Mouse (Mus musculus): Measurements from ENCODE around the gene Il2rb. TPM values are rescaled to one million over a fixed set of nuclear protein-coding genes. Genes with fewer than 3 reads are reported as not detected.

Il2rb gene
- polyA plus RNA-seq, 1 experiment from 2014 or later = not detected

GRCm38 (mm10) chr15:78437237-78438017 lies 57.6 kb downstream of the Il2rb start:
- Histone ChIP-seq H3K36me3 (peaks cover 30% of the 10 kb centered on the region), H3K4me2 (replicated peaks) (peak overlapping the region; percentile 50), H3K9ac (replicated peaks) (peak overlapping the region; percentile 63), H3K4me1 (replicated peaks) (peaks cover 56% of the 10 kb centered on the region), H3K4me3 (replicated peaks) (peak overlapping the region; percentile 21; the same call in 1 of the 2 replicates), H3K27me3 (0 out of 2 replicates have a peak, but pooled peaks cover 6% of the 10 kb centered on the region), H3K9me3 (no peaks in the 10 kb centered on the region), H3K27ac (peak overlapping the region; percentile 78)
- whole genome bisulfite sequencing = 11% methylated on average over 23 of the region's 23 CpGs
- ATAC-seq = peak; percentile 25; the same call in 1 of the 2 replicates

- H3K27me3 ChIP-seq = 0 out of 2 replicates have a peak, but pooled peaks cover 6% of the 10 kb centered on the region
- H3K27ac ChIP-seq = peak overlapping the region; percentile 78
- no peaks in the 10 kb centered on the region for H3K9me3 ChIP-seq
- H3K9ac ChIP-seq (replicated peaks) = peak overlapping the region; percentile 63
- peaks cover 38% of the 10 kb centered on the region for H3K36me3 ChIP-seq
- ATAC-seq = peak; percentile 65
- H3K4me3 ChIP-seq (replicated peaks) = peak overlapping the region; percentile 21
- peak overlapping the region; percentile 50 for H3K4me2 ChIP-seq (replicated peaks)
- WGBS = 5% methylated on average over 32 of the region's 32 CpGs
- H3K4me1 ChIP-seq (replicated peaks) = peaks cover 56% of the 10 kb centered on the region
These were observed 58.5 kb downstream of the Il2rb start for GRCm38 (mm10) chr15:78436380-78437192.

- no peak overlapping the region for H3K4me3 ChIP-seq (replicated peaks)
- H3K9me3 ChIP-seq = no peaks in the 10 kb centered on the region
- no peak for ATAC-seq
- no peak overlapping the region for H3K27ac ChIP-seq
- 0 out of 2 replicates have a peak, but pooled peaks cover 6% of the 10 kb centered on the region for H3K27me3 ChIP-seq
- 80% methylated on average over 11 of the region's 11 CpGs for WGBS
- H3K36me3 ChIP-seq = peaks cover 42% of the 10 kb centered on the region
- peaks cover 55% of the 10 kb centered on the region for H3K4me1 ChIP-seq (replicated peaks)
- no peak overlapping the region for H3K9ac ChIP-seq (replicated peaks)
- no peak overlapping the region for H3K4me2 ChIP-seq (replicated peaks)
These were observed 59.4 kb downstream of the Il2rb start for GRCm38 (mm10) chr15:78435681-78436080.

- Histone ChIP-seq H3K4me1 (replicated peaks) (peaks cover 57% of the 10 kb centered on the region), H3K36me3 (peaks cover 42% of the 10 kb centered on the region), H3K4me3 (replicated peaks) (no peak overlapping the region), H3K27me3 (0 out of 2 replicates have a peak, but pooled peaks cover 6% of the 10 kb centered on the region), H3K27ac (no peak overlapping the region; the same call in 1 of the 2 replicates), H3K9me3 (no peaks in the 10 kb centered on the region), H3K4me2 (replicated peaks) (no peak overlapping the region), H3K9ac (replicated peaks) (no peak overlapping the region; the same call in 1 of the 2 replicates)
- ATAC-seq = no peak
- WGBS = 26% methylated on average over 6 of the region's 6 CpGs
These were observed 60.1 kb downstream of the Il2rb start for GRCm38 (mm10) chr15:78434896-78435520.

- Histone ChIP-seq H3K36me3 (peaks cover 42% of the 10 kb centered on the region), H3K27ac (no peak overlapping the region)
- WGBS = 87% methylated on average over 7 of the region's 7 CpGs
These were observed 63.4 kb downstream of the Il2rb start for GRCm38 (mm10) chr15:78431541-78432121.

GRCm38 (mm10) chr15:78430874-78431273 lies 64.2 kb downstream of the Il2rb start:
- H3K9ac ChIP-seq (replicated peaks) = no peak overlapping the region
- 87% methylated on average over 10 of the region's 10 CpGs for WGBS
- H3K9me3 ChIP-seq = no peaks in the 10 kb centered on the region
- peaks cover 39% of the 10 kb centered on the region for H3K36me3 ChIP-seq
- peaks cover 46% of the 10 kb centered on the region for H3K4me1 ChIP-seq (replicated peaks)
- ATAC-seq = no peak
- no peak overlapping the region for H3K27ac ChIP-seq
- no peak overlapping the region for H3K4me2 ChIP-seq (replicated peaks)
- peaks cover 3% of the 10 kb centered on the region; the same call in 1 of the 2 replicates for H3K27me3 ChIP-seq
- no peak overlapping the region for H3K4me3 ChIP-seq (replicated peaks)

More at GRCm38 (mm10) chr15:78431541-78432121, 63.4 kb downstream of the Il2rb start:
- no peak overlapping the region for H3K4me2 ChIP-seq (replicated peaks)
- peaks cover 7% of the 10 kb centered on the region; the same call in 1 of the 2 replicates for H3K27me3 ChIP-seq
- no peak overlapping the region for H3K4me3 ChIP-seq (replicated peaks)
- peaks cover 54% of the 10 kb centered on the region for H3K4me1 ChIP-seq (replicated peaks)
- H3K9me3 ChIP-seq = no peaks in the 10 kb centered on the region
- no peak overlapping the region for H3K9ac ChIP-seq (replicated peaks)
- no peak for ATAC-seq

- H3K27ac ChIP-seq = 0 out of 2 replicates have a peak overlapping the region, but pooled peaks have one; percentile 1
- 87% methylated on average over 13 of the region's 13 CpGs for WGBS
These were observed 65.0 kb downstream of the Il2rb start for GRCm38 (mm10) chr15:78429871-78430622.

More at GRCm38 (mm10) chr15:78429871-78430622, 65.0 kb downstream of the Il2rb start:
- peak overlapping the region; percentile 93 for H3K9ac ChIP-seq (replicated peaks)
- peaks cover 4% of the 10 kb centered on the region; the same call in 1 of the 2 replicates for H3K27me3 ChIP-seq
- H3K4me2 ChIP-seq (replicated peaks) = peak overlapping the region; percentile 89
- H3K4me1 ChIP-seq (replicated peaks) = peaks cover 38% of the 10 kb centered on the region
- H3K9me3 ChIP-seq = no peaks in the 10 kb centered on the region
- H3K36me3 ChIP-seq = peaks cover 32% of the 10 kb centered on the region
- no peak for ATAC-seq
- H3K4me3 ChIP-seq (replicated peaks) = peak overlapping the region; percentile 93

Other genes with a start within 250 kb of the Il2rb start
- gene Csf2rb2, start 189.6 kb downstream of the Il2rb start, polyA plus RNA-seq (2015; fragmentation: Nextera tagmentation; extraction: Ambion mirVana) = 0.09 and 0.34 TPM in 2 replicates
- 0.61 and 1.0 TPM in 2 replicates for gene Csf2rb, start 169.5 kb downstream of the Il2rb start, polyA plus RNA-seq (2015; fragmentation: Nextera tagmentation; extraction: Ambion mirVana)
- gene Tex33, start 99.4 kb downstream of the Il2rb start, polyA plus RNA-seq (2015; fragmentation: Nextera tagmentation; extraction: Ambion mirVana) = not detected in 2 replicates
- gene Tst, start 89.4 kb downstream of the Il2rb start, polyA plus RNA-seq (2015; fragmentation: Nextera tagmentation; extraction: Ambion mirVana) = 6.5 and 8.8 TPM in 2 replicates
- 1.3 and 2.8 TPM in 2 replicates for gene Mpst, start 88.9 kb downstream of the Il2rb start, polyA plus RNA-seq (2015; fragmentation: Nextera tagmentation; extraction: Ambion mirVana)
- gene Kctd17, start 66.7 kb downstream of the Il2rb start, polyA plus RNA-seq (2015; fragmentation: Nextera tagmentation; extraction: Ambion mirVana) = 107 and 117 TPM in 2 replicates
- gene Tmprss6, start 26.6 kb downstream of the Il2rb start, polyA plus RNA-seq (2015; fragmentation: Nextera tagmentation; extraction: Ambion mirVana) = 0.16 TPM in 1 of 2 replicates, not detected in the other
- 4.8 and 5.6 TPM in 2 replicates for gene C1qtnf6, start 36.1 kb upstream of the Il2rb start, polyA plus RNA-seq (2015; fragmentation: Nextera tagmentation; extraction: Ambion mirVana)
- 0.15 and 0.26 TPM in 2 replicates for gene Sstr3, start 49.4 kb upstream of the Il2rb start, polyA plus RNA-seq (2015; fragmentation: Nextera tagmentation; extraction: Ambion mirVana)
- 3.2 and 5.6 TPM in 2 replicates for gene Rac2, start 77.5 kb upstream of the Il2rb start, polyA plus RNA-seq (2015; fragmentation: Nextera tagmentation; extraction: Ambion mirVana)
- 3.7 and 5.8 TPM in 2 replicates for gene Cyth4, start 101.8 kb upstream of the Il2rb start, polyA plus RNA-seq (2015; fragmentation: Nextera tagmentation; extraction: Ambion mirVana)
- 3.0 and 3.3 TPM in 2 replicates for gene Elfn2, start 223.5 kb upstream of the Il2rb start, polyA plus RNA-seq (2015; fragmentation: Nextera tagmentation; extraction: Ambion mirVana)